Mouse (Mus musculus) kidney, adult 18-20 months (tissue): Measurements from ENCODE around the gene Gm13289.
"Not testable (repeated sequence)": the region's sequence is repeated elsewhere in the genome, so short reads cannot be mapped to it uniquely, and the experiment has no call there.

ENCODE experiments used
- DNase-seq: peaks from one replicate; pipeline ENCODE4 v3.0.0; 2021

Gm13289 gene

DNA sequence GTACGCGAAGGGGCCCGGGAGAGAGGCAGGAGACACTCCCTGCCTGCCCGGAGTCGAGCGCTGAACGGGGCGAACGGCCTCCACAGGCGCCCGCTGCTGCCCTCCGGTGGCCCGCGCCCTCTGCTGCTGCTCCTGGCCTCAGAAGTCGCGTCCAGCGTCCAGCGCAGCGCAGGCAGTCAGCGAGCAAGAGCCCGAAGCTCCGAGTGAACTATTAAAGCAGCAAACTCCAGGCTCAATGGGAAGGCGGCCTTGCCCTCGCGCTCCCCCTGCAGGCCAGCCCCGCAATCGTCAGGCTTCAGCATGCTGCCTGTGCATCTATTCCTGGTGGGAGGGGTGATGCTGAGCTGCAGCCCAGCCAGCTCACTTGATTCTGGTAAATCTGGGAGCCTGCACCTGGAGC, 8.7 kb downstream of the Gm13289 start, which contains the start of gene Gm13276:
Gene Gm13276 (plus strand): TSS at position 301 of the 400 bp plus-strand sequence.
- DNase-seq, result not testable (repeated sequence)

DNA sequence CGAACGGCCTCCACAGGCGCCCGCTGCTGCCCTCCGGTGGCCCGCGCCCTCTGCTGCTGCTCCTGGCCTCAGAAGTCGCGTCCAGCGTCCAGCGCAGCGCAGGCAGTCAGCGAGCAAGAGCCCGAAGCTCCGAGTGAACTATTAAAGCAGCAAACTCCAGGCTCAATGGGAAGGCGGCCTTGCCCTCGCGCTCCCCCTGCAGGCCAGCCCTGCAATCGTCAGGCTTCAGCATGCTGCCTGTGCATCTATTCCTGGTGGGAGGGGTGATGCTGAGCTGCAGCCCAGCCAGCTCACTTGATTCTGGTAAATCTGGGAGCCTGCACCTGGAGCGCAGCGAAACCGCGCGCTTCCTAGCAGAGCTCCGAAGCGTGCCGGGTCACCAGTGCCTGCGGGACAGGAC, 11.7 kb downstream of the Gm13289 start, which contains the start of gene Gm13277:
Gene Gm13277 (plus strand): TSS at position 231 of the 400 bp plus-strand sequence.
- DNase-seq, result peak; percentile 74

GRCm38 (mm10) chr4:88791250-88791649, 14.5 kb downstream of the Gm13289 start, which contains the start of gene Gm13278:
TSS of gene Gm13278 (plus strand) at chr4:88791550.
- DNase-seq, result not testable (repeated sequence)

DNA sequence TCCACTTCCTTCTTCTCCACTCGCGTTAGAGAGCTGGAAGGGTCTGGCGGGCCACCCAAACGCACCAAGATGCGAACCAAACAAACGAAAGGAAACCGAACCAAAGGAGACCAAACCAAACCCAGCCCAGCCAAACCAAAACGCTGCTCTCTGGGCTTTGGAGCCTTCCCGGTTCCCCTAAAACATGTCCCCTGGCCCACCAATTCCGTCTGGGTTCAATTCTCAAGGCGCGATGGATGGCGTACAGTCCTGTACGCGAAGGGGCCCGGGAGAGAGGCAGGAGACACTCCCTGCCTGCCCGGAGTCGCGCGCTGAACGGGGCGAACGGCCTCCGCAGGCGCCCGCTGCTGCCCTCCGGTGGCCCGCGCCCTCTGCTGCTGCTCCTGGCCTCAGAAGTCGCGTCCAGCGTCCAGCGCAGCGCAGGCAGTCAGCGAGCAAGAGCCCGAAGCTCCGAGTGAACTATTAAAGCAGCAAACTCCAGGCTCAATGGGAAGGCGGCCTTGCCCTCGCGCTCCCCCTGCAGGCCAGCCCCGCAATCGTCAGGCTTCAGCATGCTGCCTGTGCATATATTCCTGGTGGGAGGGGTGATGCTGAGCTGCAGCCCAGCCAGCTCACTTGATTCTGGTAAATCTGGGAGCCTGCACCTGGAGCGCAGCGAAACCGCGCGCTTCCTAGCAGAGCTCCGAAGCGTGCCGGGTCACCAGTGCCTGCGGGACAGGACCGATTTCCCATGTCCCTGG, 17.4 kb downstream of the Gm13289 start, which contains the start of gene Gm13275:
Gene Gm13275 (plus strand): TSS at position 552 of the 740 bp plus-strand sequence.
- peak; percentile 74 for DNase-seq

GRCm38 (mm10) chr4:88797097-88797496, 20.4 kb downstream of the Gm13289 start, which contains the start of gene Gm13279:
TSS of gene Gm13279 (plus strand) at chr4:88797397.
- not testable (repeated sequence) for DNase-seq

DNA sequence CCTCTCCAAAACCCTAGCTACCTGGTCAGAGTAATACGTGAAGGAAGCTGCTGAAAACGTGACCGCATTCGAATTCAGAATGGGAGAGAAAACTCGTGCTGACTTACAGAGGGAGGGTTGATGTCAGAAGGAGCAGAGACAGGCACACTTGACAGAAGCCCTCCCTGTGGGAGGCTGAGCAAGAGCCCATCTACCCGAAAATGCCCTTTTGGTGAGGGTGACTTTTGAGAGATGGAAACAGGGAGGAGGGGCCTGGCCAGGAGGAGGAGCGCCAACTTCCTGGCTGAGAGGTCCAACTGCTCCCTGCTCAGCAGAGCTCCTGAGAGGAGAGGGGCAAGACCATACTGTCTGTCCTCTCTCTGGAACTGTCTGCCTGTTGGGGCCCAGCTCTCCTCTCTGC, 22.6 kb downstream of the Gm13289 start, which contains the start of gene Gm13285:
Gene Gm13285 (plus strand): TSS at position 301 of the 400 bp plus-strand sequence.
- DNase-seq, result not testable (repeated sequence)

GRCm38 (mm10) chr4:88802954-88803353, 26.2 kb downstream of the Gm13289 start, which contains the start of gene Gm13287:
TSS of gene Gm13287 (plus strand) at chr4:88803254.
- not testable (repeated sequence) for DNase-seq

GRCm38 (mm10) chr4:88805231-88805630, 28.5 kb downstream of the Gm13289 start, which contains the start of gene Gm13288:
TSS of gene Gm13288 (plus strand) at chr4:88805531.
- not testable (repeated sequence) for DNase-seq

- peak; percentile 24 for DNase-seq
Measured at GRCm38 (mm10) chr4:88805761-88806160, 29.0 kb downstream of the Gm13289 start.

DNA sequence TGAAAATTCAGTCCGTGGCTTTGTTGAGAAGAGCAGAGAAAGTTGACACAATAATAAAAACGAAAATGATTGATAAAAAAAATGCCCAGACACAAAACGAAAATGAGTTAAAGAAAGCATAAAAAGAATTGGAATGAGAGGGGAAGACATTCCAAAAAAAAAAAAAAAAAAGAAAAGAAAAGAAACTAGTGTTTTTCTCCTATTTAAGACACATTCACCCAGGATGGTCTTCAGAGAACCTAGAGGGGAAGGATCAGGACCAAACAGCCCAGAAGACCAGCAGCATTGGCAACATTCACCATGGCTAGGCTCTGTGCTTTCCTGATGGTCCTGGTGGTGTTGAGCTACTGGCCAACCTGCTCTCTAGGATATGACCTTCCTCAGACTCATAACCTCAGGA, 39.2 kb downstream of the Gm13289 start, which contains the start of gene Ifna7:
Gene Ifna7 (plus strand): TSS at position 301 of the 400 bp plus-strand sequence.
- DNase-seq, result no peak

DNA sequence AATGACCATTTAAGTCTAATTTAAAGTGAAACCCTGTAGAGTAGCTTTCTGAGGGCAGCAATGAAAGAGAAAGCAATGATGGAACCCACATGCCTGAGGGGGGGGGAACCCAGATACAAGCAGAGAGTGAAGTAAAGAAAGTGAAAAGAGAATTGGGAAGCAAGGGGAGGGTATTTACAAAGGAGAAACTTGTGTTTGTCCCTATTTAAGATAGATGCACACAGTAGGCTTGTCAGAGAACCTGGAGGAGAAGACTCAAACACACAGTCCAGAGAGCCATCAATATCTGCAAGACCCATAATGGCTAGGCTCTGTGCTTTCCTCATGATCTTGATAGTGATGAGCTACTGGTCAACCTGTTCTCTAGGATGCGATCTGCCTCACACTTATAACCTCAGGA, 42.9 kb downstream of the Gm13289 start, which contains the start of gene Ifna11:
Gene Ifna11 (plus strand): TSS at position 301 of the 400 bp plus-strand sequence.
- DNase-seq, result no peak

GRCm38 (mm10) chr4:88822995-88823394, 46.3 kb downstream of the Gm13289 start:
- peak; percentile 10 for DNase-seq
